Mouse (Mus musculus) cerebellum, postnatal 10 days (tissue): ENCODE data around the gene Prdx5.

Experiments
- DNase-seq, 2 experiments: peaks; one replicate each; pipeline ENCODE4 v3.0.0; 2021; ENCODE audit warnings: mixed read lengths in 2 of 2

Gene Prdx5

GRCm38 (mm10) chr19:6936299-6936698 is 26.4 kb upstream of the Prdx5 start:
- peak; percentile 59 to 64 for DNase-seq

- DNase-seq, result peak; percentile 60 to 64
These were observed 24.5 kb upstream of the Prdx5 start, which contains the start of gene Kcnk4 for GRCm38 (mm10) chr19:6934195-6934977. Gene Kcnk4, minus strand, starts transcription at chr19:6934515.

GRCm38 (mm10) chr19:6933436-6934194 is 23.7 kb upstream of the Prdx5 start:
- peak; percentile 71 to 76 for DNase-seq

GRCm38 (mm10) chr19:6933102-6933435 is 23.2 kb upstream of the Prdx5 start:
- no peak for DNase-seq

- no peak for DNase-seq
These were observed 22.1 kb upstream of the Prdx5 start for GRCm38 (mm10) chr19:6932018-6932417.

- no peak for DNase-seq
These were observed 21.1 kb upstream of the Prdx5 start for GRCm38 (mm10) chr19:6931002-6931401.

GRCm38 (mm10) chr19:6928080-6928479 is 18.2 kb upstream of the Prdx5 start:
- no peak for DNase-seq

GRCm38 (mm10) chr19:6926559-6927255 is 16.8 kb upstream of the Prdx5 start:
- DNase-seq, result peak in 1 of 2 experiments; percentile 40

- peak in 1 of 2 experiments; percentile 44 for DNase-seq
These were observed 15.9 kb upstream of the Prdx5 start for GRCm38 (mm10) chr19:6925611-6926329.

- DNase-seq, result no peak
These were observed 15.3 kb upstream of the Prdx5 start, which contains the start of gene Catsperz for GRCm38 (mm10) chr19:6925307-6925573. Gene Catsperz, minus strand, starts transcription at chr19:6925380.

GRCm38 (mm10) chr19:6924461-6925306 is 14.8 kb upstream of the Prdx5 start:
- DNase-seq, result peak; percentile 95 to 97

- no peak for DNase-seq
These were observed 13.2 kb upstream of the Prdx5 start for GRCm38 (mm10) chr19:6922901-6923735.

GRCm38 (mm10) chr19:6921647-6922567 is 12.0 kb upstream of the Prdx5 start, which contains the start of gene Esrra:
Gene Esrra, minus strand, starts transcription at chr19:6921813.
- DNase-seq, result peak; percentile 100

- peak; percentile 71 to 72 for DNase-seq
These were observed 11.1 kb upstream of the Prdx5 start for GRCm38 (mm10) chr19:6920741-6921636.

- DNase-seq, result peak; percentile 55 to 62
These were observed 10.2 kb upstream of the Prdx5 start for GRCm38 (mm10) chr19:6919876-6920740.

GRCm38 (mm10) chr19:6919431-6919830 is 9.5 kb upstream of the Prdx5 start:
- no peak for DNase-seq

GRCm38 (mm10) chr19:6918321-6918720 is 8.4 kb upstream of the Prdx5 start:
- DNase-seq, result no peak

- no peak for DNase-seq
These were observed 6.6 kb upstream of the Prdx5 start for GRCm38 (mm10) chr19:6916496-6916895.
